In the genomic region with DNA sequence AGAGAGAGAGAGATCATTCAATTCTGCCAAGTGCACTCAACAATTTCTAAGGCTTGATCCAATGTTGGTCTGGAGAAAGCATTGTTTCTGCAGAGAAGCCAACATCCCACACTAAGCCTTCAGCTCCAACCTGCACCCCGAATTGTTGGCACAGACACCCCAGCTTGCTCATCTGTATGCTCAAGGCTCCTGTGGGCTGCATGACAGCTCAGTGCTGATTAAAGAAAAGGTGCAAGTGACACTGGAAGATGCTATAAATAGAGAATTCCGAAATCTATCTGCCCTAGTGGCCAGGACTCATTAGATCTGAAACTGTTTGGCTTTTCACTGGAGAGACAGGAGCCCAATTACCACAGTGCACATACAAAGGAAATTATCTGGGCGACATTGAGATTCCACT, we compare ENCODE assay signal across 10 mouse cellular contexts.
A peak's percentile ranks its signal among the peaks of the same experiment; 100 is the strongest.
DNase-seq lines count a peak whose midpoint lies in the region; ATAC-seq lines count a peak whose summit lies in the region.
"Had no signal": no experiment of that assay in that cellular context is flagged by ENCODE, and none has a peak within 500 bp of the region (broad histone marks: within the 10 kb centered on the region; RNA-seq: fewer than 3 reads in every experiment).

No protein-coding gene starts in this region.

- ATAC-seq in forebrain, embryonic 15.5 days (replicated peaks), result no peak
- no peak for ATAC-seq in megakaryocyte, adult 5-6 weeks (ENCODE audit: poor library complexity, severe bottlenecking)

- H3K27me3 ChIP-seq in forebrain, embryonic 15.5 days, result no peaks in the 10 kb centered on the region

- intact Hi-C loops in heart, postnatal 14 days (cut with DNase I), result no loop called here
- intact Hi-C loops in left cerebral cortex, postnatal 14 days (cut with DNase I), result loop anchor here (5.0 kb wide), 1 partner anchor 104 kb away; no protein-coding TSS in a partner anchor

- H3K4me1 ChIP-seq in forebrain, embryonic 15.5 days, result peaks cover 37% of the 10 kb centered on the region

- no peak overlapping the region for H3K4me3 ChIP-seq in forebrain, embryonic 15.5 days

- H3K4me2 ChIP-seq in forebrain, embryonic 15.5 days (replicated peaks), result no peak overlapping the region

- no peaks in the 10 kb centered on the region for H3K9me3 ChIP-seq in forebrain, embryonic 15.5 days

- no peak overlapping the region for H3K9ac ChIP-seq in forebrain, embryonic 15.5 days (replicated peaks)

- 15% methylated on average over 3 of the region's 3 CpGs for WGBS in forebrain, embryonic 15.5 days

- peak overlapping the region; percentile 62 for H3K27ac ChIP-seq in forebrain, embryonic 15.5 days (replicated peaks)

- no peaks in the 10 kb centered on the region for H3K36me3 ChIP-seq in forebrain, embryonic 15.5 days

- DNase-seq in heart, adult 11 months, result peak; percentile 88
- no peak for DNase-seq in heart, postnatal 14 days
- DNase-seq in left cerebral cortex, adult 18-20 months (ENCODE audit: low spot score in 2 of 2), result peak; percentile 60 to 69
- no peak for DNase-seq in left cerebral cortex, postnatal 14 days (ENCODE audit: low spot score in 2 of 2)
- DNase-seq in layer of hippocampus, adult 9-11 months, result peak; percentile 46
- no peak for DNase-seq in adrenal gland, adult 18-20 months (ENCODE audit: low spot score in 2 of 2)
- DNase-seq: lung, adult 2 months; thymus, postnatal 4 days had no signal

Comparison
In these comparisons a context has a peak if more than half of its experiments do, and no peak if none do; other contexts are left out.
1. DNase-seq: peak in heart, adult 11 months (single experiment), left cerebral cortex, adult 18-20 months (2 of 2) and layer of hippocampus, adult 9-11 months (single experiment); none in heart, postnatal 14 days (0 of 2), left cerebral cortex, postnatal 14 days (0 of 2) and adrenal gland, adult 18-20 months (0 of 2).